Mouse (Mus musculus) embryonic stem cell, embryonic (primary cell): Measurements from ENCODE around the gene Arl5c.

ENCODE experiments used
- CTCF ChIA-PET, 4 experiments: fragments of 300-600 bp in 2 of 4; fragments of 350-600 bp in 2 of 4; sonication (Branson Sonifier 250); formaldehyde crosslinking; loops; one replicate each; lab custom pipeline; 2022; ENCODE audit warnings: inconsistent platforms in 2 of 4; lab: Charles Lee
- POLR2A ChIA-PET, 4 experiments: fragments of 300-600 bp in 2 of 4; fragments of 350-600 bp in 2 of 4; sonication (Branson Sonifier 250); formaldehyde crosslinking; loops; one replicate each; lab custom pipeline; 2022; ENCODE audit warnings: antibody characterized with exemption in 4 of 4, inconsistent platforms in 1 of 4; lab: Charles Lee

Gene Arl5c

DNA sequence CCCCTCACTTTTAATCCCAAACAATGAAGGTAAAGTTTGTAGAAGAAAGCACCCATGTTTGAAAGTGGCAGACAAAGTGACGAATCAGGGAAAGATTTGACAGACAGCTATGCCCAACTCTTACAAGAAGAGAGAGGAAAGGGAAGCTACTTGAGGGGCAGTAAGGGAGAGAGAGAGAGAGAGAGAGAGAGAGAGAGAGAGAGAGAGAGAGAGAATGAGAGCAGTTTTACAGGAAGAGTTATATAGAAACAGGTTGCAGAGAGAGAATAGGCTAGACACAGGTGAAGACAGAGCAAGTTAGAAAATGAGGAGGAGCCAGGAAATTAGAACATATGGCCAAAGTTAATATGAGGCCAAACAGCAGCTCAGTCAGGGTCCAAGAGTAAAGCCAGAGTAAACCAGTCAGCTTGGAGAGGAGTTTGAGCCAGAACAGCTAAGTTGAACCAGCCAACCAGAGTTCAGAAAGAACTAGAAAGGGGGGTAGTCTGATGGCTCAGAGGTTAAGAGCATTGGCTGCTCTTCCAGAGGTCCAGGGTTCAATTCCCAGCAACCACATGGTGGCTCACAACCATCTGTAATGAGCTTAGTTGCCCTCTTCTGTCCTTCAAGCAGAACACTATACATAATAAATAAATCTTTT is 43.5 kb downstream of the Arl5c start:
- ChIA-PET CTCF (interaction anchor here in 1 of 4 experiments (1.8 kb wide), 1 partner anchor 19 kb away, joined by 4 read pairs; no protein-coding TSS in a partner anchor), POLR2A (interaction anchor here in 3 of 4 experiments (1.0 to 2.7 kb wide), 8 partner anchors 10 to 213 kb away, joined by 3 to 9 read pairs (median 4); no protein-coding TSS in a partner anchor)

DNA sequence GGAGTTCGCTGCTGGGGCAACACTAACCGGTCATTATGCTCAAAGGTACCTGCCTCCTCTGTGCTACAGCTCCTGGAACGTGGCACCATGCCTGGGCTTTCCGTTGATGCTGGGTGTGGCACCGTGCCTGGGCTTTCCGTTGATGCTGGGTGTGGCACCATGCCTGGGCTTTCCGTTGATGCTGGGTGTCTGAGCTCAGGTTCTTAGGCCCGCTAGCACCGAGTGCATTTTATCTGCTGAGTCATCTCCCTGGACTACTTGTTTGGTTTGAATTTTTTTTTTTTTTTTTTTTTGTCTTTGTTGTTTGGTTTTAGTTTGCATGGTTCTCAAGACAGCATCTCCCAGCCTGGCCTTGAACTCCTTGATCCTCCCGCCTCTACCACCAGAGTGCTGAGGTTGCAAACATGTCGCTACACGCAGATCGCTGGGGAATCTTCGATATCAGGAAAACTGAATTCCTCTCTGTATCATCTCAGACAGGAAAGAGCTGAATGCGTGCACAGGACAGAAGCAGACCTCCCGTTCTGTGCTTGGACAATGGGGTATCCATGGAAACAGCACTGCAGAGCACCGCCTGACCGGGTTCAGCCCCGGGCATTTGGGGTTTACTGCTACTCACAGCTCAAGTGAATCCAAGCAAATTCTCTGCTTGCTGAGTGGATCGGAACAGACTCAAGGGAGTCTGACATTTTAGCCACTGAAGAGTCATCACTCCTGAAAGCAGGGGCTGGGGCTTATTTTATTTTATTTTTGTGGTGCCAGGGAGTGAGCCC is 46.1 kb downstream of the Arl5c start:
- ChIA-PET CTCF (interaction anchor here (0.6 to 1.3 kb wide), 18 partner anchors 9 to 772 kb away, joined by 3 to 14 read pairs (median 4); partner anchors contain the start of gene Psmb3 (in 1 of the 4)), POLR2A (interaction anchor here in 3 of 4 experiments (0.5 to 2.5 kb wide), 46 partner anchors 9 to 1051 kb away, joined by 3 to 13 read pairs (median 4); partner anchors contain the start of genes Cacnb1 (in 2 of the 3), Rpl19 (in 1 of the 3) and Rpl23 (in 1 of the 3))

DNA sequence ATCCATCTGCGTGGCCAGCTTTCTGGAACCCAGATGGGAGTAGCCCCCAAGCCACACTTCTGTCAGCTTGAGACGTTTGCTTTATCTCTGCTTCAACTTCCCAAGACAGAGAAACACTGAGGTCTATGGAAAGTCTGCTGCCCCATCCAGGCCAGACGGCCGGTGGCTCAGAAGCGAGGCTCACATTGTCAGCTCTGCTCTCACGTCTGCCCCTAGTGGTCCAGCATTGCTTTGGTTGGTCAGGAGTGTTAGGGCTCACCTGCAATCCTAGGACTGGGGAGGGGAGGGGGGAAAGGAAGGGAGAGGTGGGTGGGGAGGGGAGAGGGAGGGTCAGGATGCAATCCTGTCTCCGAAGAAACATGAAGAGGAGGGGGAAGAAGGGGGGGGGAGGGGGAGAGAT is 48.6 kb downstream of the Arl5c start:
- ChIA-PET POLR2A (interaction anchor here in 3 of 4 experiments (0.6 to 2.7 kb wide), 15 partner anchors 10 to 411 kb away, joined by 3 to 14 read pairs (median 4); partner anchors contain the start of genes Fbxo47 (in 2 of the 3), Rpl23 (in 1 of the 3) and Stard3 (in 1 of the 3)), CTCF (interaction anchor here (0.5 to 3.3 kb wide), 23 partner anchors 10 to 303 kb away, joined by 3 to 26 read pairs (median 4); no protein-coding TSS in a partner anchor)

DNA sequence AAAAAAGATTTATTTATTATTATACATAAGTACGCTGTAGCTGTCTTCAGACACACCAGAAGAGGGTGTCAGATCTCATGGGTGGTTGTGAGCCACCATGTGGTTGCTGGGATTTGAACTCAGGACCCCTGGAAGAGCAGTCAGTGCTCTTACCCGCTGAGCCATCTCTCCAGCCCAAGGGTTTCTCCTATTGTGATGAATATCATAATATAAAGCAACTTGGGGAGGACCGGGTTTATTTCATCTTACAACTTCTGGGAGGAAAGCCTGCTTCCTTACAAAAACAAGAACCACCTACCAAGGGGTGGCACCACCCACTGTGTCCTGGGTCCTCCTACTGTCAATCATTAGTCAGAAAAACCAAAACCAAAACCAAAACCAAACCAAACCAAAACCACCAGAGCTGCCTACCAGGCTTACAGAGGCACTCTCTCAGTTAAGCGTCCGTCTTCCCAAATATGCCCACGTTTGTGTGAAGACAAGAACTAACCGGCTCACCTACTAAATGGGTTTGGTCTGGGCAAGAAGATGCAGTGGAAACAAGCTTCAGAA is 50.2 kb downstream of the Arl5c start:
- ChIA-PET POLR2A (interaction anchor here in 3 of 4 experiments (0.6 to 2.7 kb wide), 19 partner anchors 8 to 283 kb away, joined by 3 to 14 read pairs (median 4); partner anchors contain the start of genes Fbxo47 (in 2 of the 3) and 1700001P01Rik (in 1 of the 3)), CTCF (interaction anchor here (0.6 to 3.3 kb wide), 9 partner anchors 8 to 36 kb away, joined by 3 to 26 read pairs (median 6); no protein-coding TSS in a partner anchor)

DNA sequence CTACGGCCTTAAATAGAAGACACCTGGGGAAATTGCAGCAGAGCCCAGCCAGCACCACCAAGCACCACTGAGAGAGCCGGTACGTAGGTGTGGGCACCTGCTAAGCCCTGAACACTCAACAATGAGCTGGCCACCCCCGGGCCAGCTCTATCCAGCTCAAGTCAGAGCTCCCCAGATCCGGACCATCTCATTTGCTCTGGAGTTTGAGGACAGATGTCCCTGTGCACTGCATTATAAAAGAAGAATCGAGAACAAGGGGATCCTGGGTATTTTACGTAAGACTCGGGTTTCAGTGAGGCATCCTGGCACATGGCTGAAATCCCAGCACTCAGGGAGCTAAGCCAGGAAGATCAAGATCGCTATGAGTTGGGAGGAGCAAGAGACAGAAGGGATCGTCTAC is 51.0 kb downstream of the Arl5c start:
- CTCF ChIA-PET: interaction anchor here (0.5 to 3.3 kb wide), 10 partner anchors 7 to 293 kb away, joined by 3 to 26 read pairs (median 5); no protein-coding TSS in a partner anchor
- POLR2A ChIA-PET: interaction anchor here (0.5 to 1.9 kb wide), 14 partner anchors 11 to 282 kb away, joined by 3 to 7 read pairs (median 4); partner anchors contain the start of gene 1700001P01Rik (in 1 of the 4)

DNA sequence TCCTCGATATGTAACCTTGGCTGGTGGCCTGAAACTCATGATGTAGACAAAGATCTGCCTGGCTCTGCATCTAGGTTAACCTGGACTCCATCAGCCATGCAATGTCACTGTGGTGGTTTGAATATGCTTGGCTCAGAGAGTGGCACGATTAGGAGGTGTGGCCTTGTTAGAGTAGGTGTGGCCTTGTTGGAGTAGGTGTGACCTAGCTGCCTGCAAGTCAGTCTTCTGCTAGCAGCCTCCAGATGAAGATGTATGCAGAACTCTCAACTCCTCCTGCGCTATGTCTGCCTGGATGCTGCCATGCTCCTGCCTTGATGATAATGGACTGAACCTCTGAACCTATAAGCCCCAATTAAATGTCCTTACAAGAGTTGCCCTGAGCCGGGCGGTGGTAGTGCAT is 52.7 kb downstream of the Arl5c start:
- POLR2A ChIA-PET: interaction anchor here in 2 of 4 experiments (0.7 to 1.0 kb wide), 2 partner anchors 144 to 161 kb away, joined by 3 to 5 read pairs; partner anchors contain the start of gene Rpl23 (in 1 of the 2)
- CTCF ChIA-PET: interaction anchor here in 3 of 4 experiments (0.6 to 1.3 kb wide), 3 partner anchors 29 to 280 kb away, joined by 3 to 4 read pairs (median 3); no protein-coding TSS in a partner anchor

DNA sequence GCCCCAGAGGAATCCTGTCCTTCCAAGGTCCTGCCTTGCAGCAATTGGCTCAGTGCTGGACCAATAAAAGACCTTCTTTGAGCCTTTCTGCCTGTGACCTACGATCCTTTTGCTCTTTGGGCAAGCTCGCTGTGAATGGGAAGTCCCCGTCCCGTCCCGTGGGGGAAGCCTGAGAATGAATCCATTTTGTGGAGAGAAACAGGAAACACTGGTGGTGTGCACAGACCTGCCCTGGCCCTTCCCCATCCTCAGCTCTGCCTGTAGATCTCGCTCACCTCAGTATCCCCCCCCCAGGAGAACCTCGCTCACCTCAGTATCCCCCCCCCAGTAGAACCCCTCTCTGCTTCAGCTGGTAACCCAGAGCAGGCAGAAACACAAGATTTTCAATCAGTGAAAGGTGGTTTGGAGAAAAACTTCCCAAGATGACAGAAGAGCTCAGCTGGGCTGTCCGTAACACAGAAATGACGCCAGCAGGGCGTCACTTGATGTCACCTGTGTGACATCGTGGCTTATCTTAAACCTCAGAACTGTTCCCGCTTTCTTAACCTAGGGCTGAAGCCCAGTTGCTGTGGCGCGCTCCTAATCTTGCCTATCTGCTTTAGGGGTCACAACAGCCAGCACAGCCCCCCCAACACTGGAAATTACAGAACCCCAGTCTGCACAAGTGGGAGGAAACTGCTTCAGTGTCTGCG is 53.4 kb downstream of the Arl5c start:
- ChIA-PET POLR2A (interaction anchor here in 2 of 4 experiments (0.7 to 1.5 kb wide), 2 partner anchors 9 to 160 kb away, joined by 4 to 5 read pairs; partner anchors contain the start of gene Rpl23 (in 1 of the 2)), CTCF (interaction anchor here (0.6 to 2.8 kb wide), 7 partner anchors 19 to 279 kb away, joined by 3 to 7 read pairs (median 3); no protein-coding TSS in a partner anchor)
